Mouse (Mus musculus) bone marrow macrophage, adult 2 months (primary cell): Measurements from ENCODE around the gene Baiap2l2.

Source experiments
- CTCF ChIP-seq: IDR thresholded peaks from 2 replicates; pipeline ENCODE4 v1.5.1; 2012; ENCODE audit warnings: low read depth, mild to moderate bottlenecking, low read length, moderate library complexity
- POLR2A ChIP-seq: IDR thresholded peaks from 2 replicates; pipeline ENCODE4 v1.6.1; 2012; ENCODE audit warnings: mild to moderate bottlenecking, low read depth, low read length, borderline replicate concordance

- no peak for TF ChIP-seq POLR2A
- no peak for TF ChIP-seq CTCF
These were observed 45.2 kb upstream of the Baiap2l2 start for GRCm38 (mm10) chr15:79330521-79330920.
